Mouse (Mus musculus): ENCODE results near the gene Mvb12b. TPM values are rescaled to one million over a fixed set of nuclear protein-coding genes. Genes with fewer than 3 reads are reported as not detected.

Gene Mvb12b
- polyA plus RNA-seq, 1 experiment = 133 TPM

- DNase-seq (ENCODE audit: low read depth) = peak; percentile 43
- TF ChIP-seq CTCF (IDR thresholded peaks at IDR 0.05; ENCODE audit: borderline replicate concordance, extremely low read depth, insufficient read depth, insufficient read length) (no peak), POLR2A (IDR thresholded peaks at IDR 0.05; ENCODE audit: borderline replicate concordance, extremely low read depth, insufficient read depth, insufficient read length, poor library complexity, severe bottlenecking) (no peak)
Measured at GRCm38 (mm10) chr2:33884623-33885263, 3.0 kb downstream of the Mvb12b start.

GRCm38 (mm10) chr2:33879223-33879622 is 8.5 kb downstream of the Mvb12b start:
- DNase-seq (ENCODE audit: low read depth) = no peak
- TF ChIP-seq CTCF (IDR thresholded peaks at IDR 0.05; ENCODE audit: borderline replicate concordance, extremely low read depth, insufficient read depth, insufficient read length) (no peak), POLR2A (IDR thresholded peaks at IDR 0.05; ENCODE audit: borderline replicate concordance, extremely low read depth, insufficient read depth, insufficient read length, poor library complexity, severe bottlenecking) (no peak)

DNA sequence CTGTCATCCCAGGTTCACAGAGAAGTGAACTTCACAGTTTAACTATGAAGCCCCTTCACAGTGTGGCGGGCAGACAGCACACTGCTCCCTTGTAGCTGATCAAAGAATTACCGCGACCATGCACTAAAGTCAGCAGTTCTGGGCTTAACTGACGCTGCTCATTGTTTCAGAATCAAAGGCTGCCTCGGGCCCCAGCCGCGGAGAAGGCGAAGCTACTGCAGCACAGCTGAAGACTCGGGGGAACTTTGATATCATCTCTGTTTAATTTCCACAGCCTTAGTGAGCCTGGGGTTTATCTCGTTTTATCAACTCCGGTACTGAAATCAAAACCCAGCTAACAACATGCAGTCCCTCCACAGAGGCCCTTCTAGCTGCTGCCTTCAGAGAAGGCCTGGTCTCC is 9.3 kb downstream of the Mvb12b start:
- TF ChIP-seq POLR2A (IDR thresholded peaks at IDR 0.05; ENCODE audit: borderline replicate concordance, extremely low read depth, insufficient read depth, insufficient read length, poor library complexity, severe bottlenecking) (no peak), CTCF (IDR thresholded peaks at IDR 0.05; ENCODE audit: borderline replicate concordance, extremely low read depth, insufficient read depth, insufficient read length) (no peak)
- DNase-seq (ENCODE audit: low read depth) = peak; percentile 83

- DNase-seq (ENCODE audit: low read depth) = peak; percentile 33
Measured at GRCm38 (mm10) chr2:33877663-33878360, 9.9 kb downstream of the Mvb12b start.

DNA sequence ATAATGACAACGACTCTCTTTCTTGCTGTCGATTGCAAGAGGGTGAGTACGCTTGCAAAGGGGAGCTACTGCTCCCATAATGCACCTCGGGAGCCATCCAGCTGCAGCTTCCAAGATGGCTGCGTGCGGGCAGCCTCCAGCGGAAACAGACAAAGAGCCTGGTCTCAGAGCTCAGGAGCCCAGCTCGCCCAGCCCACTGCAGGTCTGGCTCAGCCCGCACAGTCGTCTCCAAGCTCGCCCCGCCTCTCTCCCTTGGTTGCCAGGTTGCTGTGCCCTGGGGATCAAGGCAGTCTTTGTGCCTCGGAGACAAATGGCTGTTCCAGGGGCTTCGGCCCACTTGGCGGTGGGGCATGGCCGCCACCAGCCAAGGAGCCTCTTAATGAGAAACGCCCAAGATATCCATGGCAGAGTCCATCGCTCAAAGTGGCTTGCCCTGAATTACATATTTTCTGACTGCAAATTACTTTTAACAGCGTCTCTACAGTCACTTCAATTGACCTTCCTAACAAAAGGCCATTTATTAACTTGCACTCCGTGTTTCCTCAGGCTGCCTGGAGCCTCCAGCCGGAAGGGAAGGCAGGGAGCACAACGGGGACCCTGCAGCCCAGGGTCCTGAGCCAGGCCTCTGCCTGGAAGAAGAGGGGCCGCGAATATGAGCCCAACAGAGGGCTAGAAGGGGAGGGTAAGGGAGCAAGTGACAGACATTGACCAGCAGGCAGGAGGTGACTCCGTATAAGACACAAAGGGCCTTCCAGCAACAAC is 11.0 kb downstream of the Mvb12b start:
- TF ChIP-seq POLR2A (IDR thresholded peaks at IDR 0.05; ENCODE audit: borderline replicate concordance, extremely low read depth, insufficient read depth, insufficient read length, poor library complexity, severe bottlenecking) = peak; percentile 8; the same call in 1 of the 2 replicates
- TF ChIP-seq CTCF (IDR thresholded peaks at IDR 0.05; ENCODE audit: borderline replicate concordance, extremely low read depth, insufficient read depth, insufficient read length) = no peak
- peak; percentile 97 for DNase-seq (ENCODE audit: low read depth)

More at GRCm38 (mm10) chr2:33877663-33878360, 9.9 kb downstream of the Mvb12b start:
- TF ChIP-seq CTCF (IDR thresholded peaks at IDR 0.05; ENCODE audit: borderline replicate concordance, extremely low read depth, insufficient read depth, insufficient read length) (no peak), POLR2A (IDR thresholded peaks at IDR 0.05; ENCODE audit: borderline replicate concordance, extremely low read depth, insufficient read depth, insufficient read length, poor library complexity, severe bottlenecking) (no peak)

DNA sequence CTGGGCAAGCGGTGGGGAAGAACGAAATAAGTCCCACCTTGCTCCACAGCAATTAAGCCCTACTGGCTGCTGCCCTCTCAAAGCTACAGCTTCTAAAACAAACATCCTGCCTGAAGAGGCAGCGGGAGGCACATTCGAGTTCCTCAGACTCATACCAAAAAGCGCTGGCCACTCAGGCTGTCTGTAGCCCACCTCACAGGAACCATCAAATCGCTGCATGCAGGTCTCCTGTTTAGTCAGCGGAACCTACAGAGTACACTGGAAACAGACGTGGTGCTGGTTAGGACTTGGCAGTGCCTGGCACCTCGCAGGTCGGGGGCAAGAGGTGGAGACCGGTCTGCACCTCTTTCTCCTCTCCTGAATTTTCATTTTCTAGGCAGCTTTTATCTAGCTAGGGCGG is 12.2 kb downstream of the Mvb12b start:
- TF ChIP-seq CTCF (IDR thresholded peaks at IDR 0.05; ENCODE audit: borderline replicate concordance, extremely low read depth, insufficient read depth, insufficient read length) = no peak
- no peak for TF ChIP-seq POLR2A (IDR thresholded peaks at IDR 0.05; ENCODE audit: borderline replicate concordance, extremely low read depth, insufficient read depth, insufficient read length, poor library complexity, severe bottlenecking)
- DNase-seq (ENCODE audit: low read depth) = peak; percentile 31

DNA sequence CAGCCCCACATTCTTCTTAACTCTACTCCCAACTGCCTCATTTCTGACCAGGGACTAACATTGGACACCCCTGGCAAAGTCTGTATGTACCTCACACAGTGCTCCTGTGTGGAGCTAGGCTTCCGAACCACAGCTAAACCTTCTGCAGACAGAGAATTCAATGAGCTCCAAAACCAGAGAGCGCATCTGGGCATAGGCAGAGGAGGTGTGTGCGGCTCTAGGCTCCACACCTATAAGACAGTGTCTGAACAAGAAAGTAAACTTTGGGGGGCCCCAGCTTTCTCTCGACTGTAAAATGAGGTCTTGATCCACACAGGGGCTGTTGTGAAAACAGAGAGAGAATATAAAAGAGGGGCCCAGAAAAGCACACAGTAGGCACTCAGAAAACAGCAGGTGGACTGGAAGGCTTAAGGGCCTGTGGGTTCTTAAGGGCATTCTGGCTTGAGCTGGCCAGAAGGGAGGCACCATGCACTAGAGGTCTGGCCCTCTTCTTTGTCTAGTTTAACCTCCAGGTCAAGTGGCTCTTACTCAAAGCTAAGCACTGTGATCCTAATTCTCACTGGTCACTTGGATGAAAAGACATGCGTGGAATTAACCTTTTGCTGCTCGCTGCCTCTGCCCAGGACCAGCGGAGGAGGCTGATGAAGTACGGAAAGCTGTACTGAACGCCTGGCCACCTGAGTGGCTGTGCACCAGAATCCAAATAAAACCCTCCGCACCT is 12.7 kb downstream of the Mvb12b start:
- DNase-seq (ENCODE audit: low read depth) = no peak

GRCm38 (mm10) chr2:33874367-33874766 is 13.4 kb downstream of the Mvb12b start:
- no peak for DNase-seq (ENCODE audit: low read depth)
- TF ChIP-seq CTCF (IDR thresholded peaks at IDR 0.05; ENCODE audit: borderline replicate concordance, extremely low read depth, insufficient read depth, insufficient read length) = no peak
- no peak for TF ChIP-seq POLR2A (IDR thresholded peaks at IDR 0.05; ENCODE audit: borderline replicate concordance, extremely low read depth, insufficient read depth, insufficient read length, poor library complexity, severe bottlenecking)

More for the DNA sequence above, 12.7 kb downstream of the Mvb12b start:
- TF ChIP-seq POLR2A (IDR thresholded peaks at IDR 0.05; ENCODE audit: borderline replicate concordance, extremely low read depth, insufficient read depth, insufficient read length, poor library complexity, severe bottlenecking) (no peak), CTCF (IDR thresholded peaks at IDR 0.05; ENCODE audit: borderline replicate concordance, extremely low read depth, insufficient read depth, insufficient read length) (no peak)

GRCm38 (mm10) chr2:33873501-33873900 is 14.2 kb downstream of the Mvb12b start:
- no peak for TF ChIP-seq POLR2A (IDR thresholded peaks at IDR 0.05; ENCODE audit: borderline replicate concordance, extremely low read depth, insufficient read depth, insufficient read length, poor library complexity, severe bottlenecking)
- TF ChIP-seq CTCF (IDR thresholded peaks at IDR 0.05; ENCODE audit: borderline replicate concordance, extremely low read depth, insufficient read depth, insufficient read length) = no peak

DNA sequence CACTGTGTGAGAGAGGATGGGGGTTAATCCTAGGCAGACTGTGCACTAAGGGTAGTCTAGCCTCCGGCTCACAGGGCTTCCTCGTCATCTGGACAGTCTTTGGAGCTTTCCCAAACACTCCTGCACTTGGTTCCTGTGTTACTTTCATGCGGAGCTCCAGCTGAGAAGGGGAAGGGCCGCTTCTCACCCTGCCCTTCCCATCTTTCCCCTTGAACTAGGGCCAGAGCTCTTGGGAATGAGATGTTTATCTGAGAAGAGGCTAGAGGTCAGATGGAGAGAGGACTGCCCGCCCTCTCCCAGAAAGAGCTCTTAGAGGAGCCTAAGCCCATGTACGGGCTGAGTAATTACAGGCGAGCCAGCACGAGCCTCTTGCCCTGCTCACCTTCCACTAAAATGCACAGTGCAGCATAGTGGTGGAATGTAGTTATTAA is 14.9 kb downstream of the Mvb12b start:
- TF ChIP-seq POLR2A (IDR thresholded peaks at IDR 0.05; ENCODE audit: borderline replicate concordance, extremely low read depth, insufficient read depth, insufficient read length, poor library complexity, severe bottlenecking) (no peak), CTCF (IDR thresholded peaks at IDR 0.05; ENCODE audit: borderline replicate concordance, extremely low read depth, insufficient read depth, insufficient read length) (no peak)
- DNase-seq (ENCODE audit: low read depth) = no peak

More at GRCm38 (mm10) chr2:33873501-33873900, 14.2 kb downstream of the Mvb12b start:
- no peak for DNase-seq (ENCODE audit: low read depth)

GRCm38 (mm10) chr2:33871181-33871520 is 16.6 kb downstream of the Mvb12b start:
- no peak for TF ChIP-seq POLR2A (IDR thresholded peaks at IDR 0.05; ENCODE audit: borderline replicate concordance, extremely low read depth, insufficient read depth, insufficient read length, poor library complexity, severe bottlenecking)
- TF ChIP-seq CTCF (IDR thresholded peaks at IDR 0.05; ENCODE audit: borderline replicate concordance, extremely low read depth, insufficient read depth, insufficient read length) = no peak

More at GRCm38 (mm10) chr2:33871181-33871520, 16.6 kb downstream of the Mvb12b start:
- peak; percentile 31 for DNase-seq (ENCODE audit: low read depth)
